Mouse (Mus musculus): ENCODE data around the gene F13a1. TPM values are rescaled to one million over a fixed set of nuclear protein-coding genes. Genes with fewer than 3 reads are reported as not detected.

The F13a1 gene
- total RNA-seq, 2 experiments from 2014 or later: 3.9 to 4.5 TPM

DNA sequence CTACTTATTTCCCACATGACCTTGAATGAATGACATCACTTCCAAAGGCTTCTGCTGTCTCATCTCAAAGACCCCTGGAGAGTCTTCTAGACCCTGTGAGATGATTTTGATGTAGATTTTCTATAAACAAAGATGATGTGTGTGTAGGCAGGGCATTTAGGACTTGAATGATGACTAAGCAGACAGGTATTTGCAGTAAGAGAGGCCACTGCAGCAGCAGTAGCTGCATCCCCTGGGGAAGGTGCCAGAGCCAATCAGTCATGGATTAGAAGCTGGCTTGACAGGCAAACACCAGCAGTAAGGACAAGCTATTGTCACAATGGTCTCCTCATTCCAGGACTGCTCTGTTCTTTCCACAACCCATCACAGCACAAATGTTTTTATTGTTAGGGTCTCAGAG, 87.1 kb downstream of the F13a1 start:
- intact Hi-C loops (cut with DNase I): no loop called here
- no peak for DNase-seq (ENCODE audit: low spot score in 2 of 2)

DNA sequence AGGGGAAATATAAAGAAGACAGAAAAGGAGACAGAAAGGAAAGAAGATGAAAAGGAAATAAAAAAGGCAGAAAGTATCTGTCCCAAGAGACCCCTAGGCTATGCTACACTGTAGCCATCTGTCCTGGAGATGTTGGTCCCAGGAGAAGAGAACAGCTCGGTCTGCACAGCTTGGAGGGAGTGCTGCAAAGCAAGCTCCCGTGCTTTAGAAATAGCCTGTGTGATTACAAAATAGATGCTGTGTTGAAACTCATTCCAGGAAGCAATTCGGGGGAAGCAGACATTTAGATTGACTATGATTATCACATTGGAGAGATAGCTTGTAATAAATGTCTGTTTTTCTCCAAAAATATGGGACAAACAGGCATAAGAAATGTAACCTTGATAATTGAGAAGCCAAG, 91.0 kb downstream of the F13a1 start:
- DNase-seq (ENCODE audit: low spot score in 2 of 2): peak in 1 of 2 experiments; percentile 48
- intact Hi-C loops (cut with DNase I): no loop called here

DNA sequence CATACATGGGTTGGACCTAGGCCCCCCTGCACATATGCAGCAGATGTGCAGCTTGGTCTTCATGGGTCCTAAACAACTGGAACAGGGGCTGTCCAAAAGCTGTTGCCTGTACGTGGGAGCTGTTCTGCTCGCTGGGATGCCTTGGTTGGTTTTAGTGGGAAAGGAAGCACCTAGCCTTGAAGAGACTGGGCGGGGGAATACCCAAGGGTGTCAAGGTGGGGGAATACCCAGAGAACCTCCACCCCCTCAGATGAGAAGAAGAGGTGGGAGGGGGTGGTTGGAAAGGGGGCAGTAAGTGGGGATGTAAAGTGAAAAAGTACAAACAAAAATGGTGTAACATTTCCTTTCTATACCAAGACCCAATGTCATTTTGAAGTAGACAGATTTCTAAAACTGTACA, 95.1 kb downstream of the F13a1 start:
- intact Hi-C loops (cut with DNase I): no loop called here
- no peak for DNase-seq (ENCODE audit: low spot score in 2 of 2)

DNA sequence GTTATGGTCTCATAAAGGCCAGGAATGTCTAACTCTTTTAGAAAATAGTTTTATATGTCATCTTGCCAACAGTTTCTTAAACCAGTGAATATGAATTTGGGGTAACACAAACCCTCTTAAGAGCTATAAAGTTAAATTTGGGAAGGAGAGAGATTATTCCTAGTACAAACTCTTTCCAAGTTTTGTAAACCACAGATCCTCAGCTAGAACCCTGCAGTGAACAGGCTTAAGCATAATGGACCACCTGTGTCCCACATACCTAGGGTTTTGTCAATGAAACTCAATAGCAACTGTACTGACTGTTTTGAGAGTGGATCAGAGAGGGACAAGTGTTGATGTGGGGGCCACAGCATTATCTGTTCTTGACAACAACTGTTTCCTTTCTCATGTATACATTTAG, 96.4 kb downstream of the F13a1 start:
- DNase-seq (ENCODE audit: low spot score in 2 of 2): no peak
- intact Hi-C loops (cut with DNase I): no loop called here

DNA sequence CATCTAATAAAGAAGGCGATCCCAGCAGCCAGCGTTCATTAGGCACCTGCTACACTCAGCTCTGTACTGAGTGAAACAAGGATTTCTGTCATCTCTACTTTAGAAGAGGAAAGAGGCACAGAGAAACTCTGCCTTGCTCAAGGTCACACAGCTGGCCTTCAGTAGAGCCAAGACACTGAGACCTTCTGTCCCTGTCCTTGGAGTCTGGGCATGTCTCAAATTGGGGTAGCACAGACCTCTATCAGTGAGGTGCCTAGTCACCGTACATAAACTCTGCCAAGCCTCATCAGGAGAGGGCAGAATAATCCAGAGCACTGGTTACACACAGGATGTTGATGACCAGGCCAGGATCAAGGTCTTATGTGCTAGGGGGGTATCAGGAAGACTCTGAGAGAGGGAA, 108.2 kb downstream of the F13a1 start:
- DNase-seq (ENCODE audit: low spot score in 2 of 2): no peak
- intact Hi-C loops (cut with DNase I): no loop called here

DNA sequence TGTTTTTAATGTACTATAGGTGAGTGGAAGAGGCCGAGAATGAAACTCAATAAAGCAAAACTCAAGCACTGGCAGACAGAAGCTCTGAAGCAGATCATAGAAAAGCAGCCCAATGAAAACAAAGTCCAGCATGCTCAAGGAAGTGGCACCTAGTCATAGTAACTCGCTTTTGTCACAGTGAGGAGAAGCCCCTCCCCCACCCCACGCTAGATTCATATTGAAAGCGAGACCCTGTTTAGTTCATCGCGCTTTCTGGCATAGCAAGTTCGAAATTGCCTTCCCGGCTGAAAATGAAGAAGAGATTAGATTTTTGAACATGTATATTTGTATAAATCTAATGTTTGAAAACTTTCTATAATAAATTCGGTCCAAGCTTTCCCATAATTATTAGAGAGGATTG, 118.0 kb downstream of the F13a1 start:
- intact Hi-C loops (cut with DNase I): no loop called here
- no peak for DNase-seq (ENCODE audit: low spot score in 2 of 2)

DNA sequence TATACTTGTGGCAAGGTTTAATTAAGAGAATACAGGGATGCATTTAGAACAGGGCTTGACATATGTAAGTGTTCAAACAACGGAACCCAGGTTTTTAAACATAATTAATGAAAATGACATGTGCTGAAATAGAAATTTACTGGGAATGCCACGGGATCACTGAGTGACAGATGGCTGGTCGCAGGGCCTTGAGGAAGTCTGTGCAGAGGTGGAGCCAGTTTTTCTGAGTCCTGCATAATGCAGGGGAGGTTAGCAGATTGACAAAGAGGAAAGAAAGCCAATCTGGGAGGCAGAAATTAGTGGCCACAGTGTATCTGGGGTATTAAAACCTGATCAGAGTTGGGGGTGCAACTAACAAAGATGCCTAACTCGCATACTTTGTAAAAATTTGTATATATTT, 130.3 kb downstream of the F13a1 start:
- intact Hi-C loops (cut with DNase I): no loop called here
- DNase-seq (ENCODE audit: low spot score in 2 of 2): no peak

DNA sequence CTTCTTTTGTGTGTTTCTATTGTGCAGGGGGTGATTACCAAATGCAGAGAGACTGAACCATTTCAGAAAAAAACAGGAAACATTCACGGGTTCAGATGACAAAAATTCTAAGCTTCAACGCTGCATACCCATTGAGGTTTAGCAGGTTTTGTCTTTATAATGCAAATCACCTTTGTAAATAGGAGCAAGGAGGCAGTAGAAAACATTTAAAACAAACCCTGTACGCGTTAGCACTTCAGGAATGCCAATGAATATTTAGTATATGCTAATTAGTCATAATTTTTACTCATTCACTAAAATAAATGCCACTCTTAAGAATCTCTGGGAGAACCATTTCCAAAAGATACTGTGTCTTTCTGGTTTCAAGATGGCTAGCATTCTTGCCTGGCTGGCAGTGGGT, 146.2 kb downstream of the F13a1 start:
- no peak for DNase-seq (ENCODE audit: low spot score in 2 of 2)
- intact Hi-C loops (cut with DNase I): no loop called here

DNA sequence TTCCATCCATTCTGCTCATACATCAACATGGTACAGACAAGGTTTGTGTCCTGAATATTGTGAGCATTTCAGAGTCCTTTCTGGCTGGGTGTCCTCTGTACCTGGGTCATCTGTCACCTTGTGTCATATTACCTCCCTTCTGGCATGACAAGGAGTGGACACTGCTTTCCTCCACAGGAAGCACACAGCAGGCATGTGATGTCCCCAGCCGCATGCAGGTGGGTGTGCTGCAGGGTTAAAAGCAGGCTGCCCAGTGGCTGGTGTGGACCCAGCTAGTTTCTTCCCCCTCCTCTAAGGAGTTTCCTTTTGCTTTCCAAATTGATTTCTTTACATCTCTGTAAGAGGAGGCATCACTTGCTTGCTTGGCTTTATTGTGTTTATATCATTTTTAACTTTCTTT, 146.6 kb downstream of the F13a1 start:
- intact Hi-C loops (cut with DNase I): no loop called here
- DNase-seq (ENCODE audit: low spot score in 2 of 2): no peak

DNA sequence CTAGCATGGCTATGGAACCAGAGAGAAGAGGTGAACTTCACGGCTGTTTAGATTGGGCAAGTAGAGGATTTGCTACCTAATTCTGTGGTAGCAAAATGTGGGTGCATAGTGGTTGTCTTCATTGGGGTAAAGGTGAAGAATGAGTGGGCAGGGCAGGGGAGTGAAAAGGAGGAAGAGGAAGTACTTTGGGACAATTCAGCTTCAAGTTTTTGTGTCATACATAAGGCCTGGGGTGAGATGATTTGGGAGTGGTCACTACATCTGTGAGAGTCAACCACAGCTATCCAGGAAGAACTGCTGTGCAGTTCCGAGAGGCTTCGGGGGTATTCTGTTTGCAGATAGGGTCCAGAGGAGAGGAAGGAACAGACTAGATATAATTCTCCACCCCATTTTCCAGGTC, 148.4 kb downstream of the F13a1 start:
- DNase-seq (ENCODE audit: low spot score in 2 of 2): no peak
- intact Hi-C loops (cut with DNase I): no loop called here

DNA sequence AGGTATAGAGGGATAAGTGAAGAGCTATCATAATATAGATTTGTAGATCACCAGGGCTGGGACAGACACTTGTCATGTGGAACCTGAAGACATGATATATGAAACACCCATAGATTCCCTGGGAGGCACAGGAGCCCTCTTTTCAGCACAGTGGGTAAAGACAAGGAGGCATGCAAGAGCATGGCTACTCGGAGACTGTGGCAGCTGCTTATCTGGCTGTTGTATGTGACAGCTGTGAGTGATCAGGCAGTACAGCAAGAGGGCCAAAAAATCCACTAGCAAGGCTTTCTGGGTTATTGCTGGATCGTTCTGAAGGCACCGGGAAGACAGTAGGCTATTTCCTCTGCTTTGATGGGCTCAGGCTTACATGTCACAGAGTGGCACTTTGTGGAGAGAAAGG, 149.0 kb downstream of the F13a1 start:
- intact Hi-C loops (cut with DNase I): no loop called here
- DNase-seq (ENCODE audit: low spot score in 2 of 2): no peak

DNA sequence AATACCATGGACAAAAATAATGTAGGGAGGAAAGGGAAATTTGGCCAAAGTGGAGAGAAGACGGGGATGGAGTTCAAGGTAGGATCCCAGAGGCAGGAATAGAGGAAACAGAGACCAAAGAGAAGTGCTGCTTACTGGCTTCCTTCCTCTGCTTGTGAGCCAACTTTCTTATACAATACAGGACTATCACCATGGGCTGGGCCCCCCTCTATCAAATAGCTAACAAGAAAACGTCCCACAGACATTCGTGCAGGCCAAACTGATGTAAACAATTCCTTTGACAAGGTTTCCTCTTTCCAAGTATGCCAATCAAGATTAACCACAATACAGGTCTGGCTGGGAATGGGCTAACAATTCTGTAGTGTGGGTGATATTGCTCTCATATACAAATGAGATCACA, 154.0 kb downstream of the F13a1 start:
- no peak for DNase-seq (ENCODE audit: low spot score in 2 of 2)
- intact Hi-C loops (cut with DNase I): loop anchor here (10.0 kb wide), 1 partner anchor 391 kb away; no protein-coding TSS in a partner anchor

DNA sequence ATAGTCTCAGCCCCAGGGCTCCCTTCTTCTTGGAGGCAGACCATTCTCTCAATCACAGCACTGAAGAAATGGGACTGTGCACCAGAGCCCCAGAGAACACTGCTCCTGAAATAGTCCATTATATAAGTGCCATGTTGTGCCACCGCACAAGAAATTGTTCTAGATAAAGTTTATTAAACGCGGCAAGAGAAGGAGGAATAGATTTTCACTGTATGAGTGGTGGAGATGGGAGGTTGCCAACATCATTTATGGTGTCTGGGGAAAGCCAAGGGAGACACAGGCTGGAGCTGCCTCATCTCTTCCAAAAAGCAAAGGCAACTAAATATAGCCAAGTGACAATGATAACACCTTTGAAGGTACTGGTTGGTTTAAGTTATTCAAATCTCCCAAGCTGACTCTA, 156.3 kb downstream of the F13a1 start:
- intact Hi-C loops (cut with DNase I): loop anchor here (2.0 to 10.0 kb wide), 6 partner anchors 101 to 464 kb away; partner anchors contain the start of gene Nrn1
- peak; percentile 43 to 95 for DNase-seq (ENCODE audit: low spot score in 2 of 2)

DNA sequence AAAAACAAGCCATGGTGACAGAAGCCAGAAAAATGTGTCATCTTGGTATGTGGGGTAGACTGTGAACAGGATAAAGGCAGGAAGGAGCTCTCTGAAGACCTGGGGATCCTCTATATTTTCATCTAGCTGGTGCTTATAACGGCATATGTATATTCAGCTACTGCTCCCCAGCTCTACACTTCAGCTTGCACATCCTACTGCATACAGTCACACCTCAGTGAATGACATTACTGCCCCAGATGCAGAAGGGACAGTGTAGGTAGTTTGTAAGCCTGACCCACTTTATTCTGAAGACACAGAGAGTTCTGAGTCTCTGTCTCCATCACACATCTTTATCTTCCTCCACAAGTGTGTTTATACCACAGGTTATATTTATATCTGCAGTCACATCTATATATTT, 157.8 kb downstream of the F13a1 start:
- intact Hi-C loops (cut with DNase I): loop anchor here (1.0 to 10.0 kb wide), 10 partner anchors 100 to 465 kb away; partner anchors contain the start of gene Nrn1
- DNase-seq (ENCODE audit: low spot score in 2 of 2): peak; percentile 24 to 90

DNA sequence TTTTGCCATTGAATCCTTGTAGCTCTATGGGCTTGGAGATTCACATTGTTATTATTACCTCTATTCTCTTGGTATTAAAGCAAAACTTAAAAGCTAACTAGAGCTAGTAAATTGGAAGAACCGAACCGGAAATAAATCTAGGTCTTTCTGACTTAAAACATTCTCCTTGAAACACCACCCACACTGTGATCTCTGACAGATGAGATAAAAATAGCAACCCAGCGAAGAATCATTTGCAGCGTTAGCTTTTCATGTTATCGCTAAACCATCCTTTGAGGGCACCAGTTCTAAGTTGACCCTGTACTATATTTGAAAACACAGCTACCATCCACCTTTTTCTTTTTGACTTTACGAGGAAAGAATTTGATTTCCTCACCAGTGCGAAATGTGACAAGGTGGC, 164.1 kb downstream of the F13a1 start:
- intact Hi-C loops (cut with DNase I): no loop called here
- no peak for DNase-seq (ENCODE audit: low spot score in 2 of 2)

DNA sequence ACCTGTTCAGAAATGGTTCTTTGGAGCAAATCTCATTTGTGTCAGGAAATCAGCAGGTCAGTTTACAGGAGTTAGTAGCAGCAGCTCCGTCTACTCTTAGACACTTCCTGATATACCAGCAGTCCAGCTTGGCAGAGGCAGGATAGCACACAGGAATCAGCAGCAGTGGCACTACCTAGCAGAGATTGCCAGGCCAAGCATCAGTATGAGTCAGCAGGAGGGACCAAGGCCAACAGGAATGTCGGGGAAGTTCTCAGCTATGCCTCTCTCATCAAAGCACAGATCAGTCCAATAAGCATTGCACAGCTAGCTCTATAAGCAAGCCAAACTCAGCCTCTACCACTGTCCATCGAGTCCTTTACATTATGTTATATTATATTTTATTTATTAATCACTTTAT, 210.9 kb downstream of the F13a1 start:
- no peak for DNase-seq (ENCODE audit: low spot score in 2 of 2)
- intact Hi-C loops (cut with DNase I): no loop called here
